Mouse (Mus musculus): ENCODE measurements around the gene Cutal. TPM values are rescaled to one million over a fixed set of nuclear protein-coding genes. Genes with fewer than 3 reads are reported as not detected.
A peak's percentile ranks its signal among the peaks of the same experiment; 100 is the strongest.

The Cutal gene
- total RNA-seq, 2 experiments from 2014 or later = 0.18 to 0.34 TPM

GRCm38 (mm10) chr2:34882757-34883156, 8.6 kb downstream of the Cutal start:
- no peak for DNase-seq (ENCODE audit: low spot score in 2 of 2)

GRCm38 (mm10) chr2:34883190-34883589, 9.0 kb downstream of the Cutal start:
- DNase-seq (ENCODE audit: low spot score in 2 of 2) = no peak

- DNase-seq (ENCODE audit: low spot score in 2 of 2) = no peak
Observed at GRCm38 (mm10) chr2:34884186-34884585, 10.0 kb downstream of the Cutal start.

GRCm38 (mm10) chr2:34893950-34894349, 19.8 kb downstream of the Cutal start:
- no peak for DNase-seq (ENCODE audit: low spot score in 2 of 2)

- DNase-seq (ENCODE audit: low spot score in 2 of 2) = no peak
Observed at GRCm38 (mm10) chr2:34895503-34896113, 21.4 kb downstream of the Cutal start.

GRCm38 (mm10) chr2:34896821-34897460, 22.7 kb downstream of the Cutal start:
- DNase-seq (ENCODE audit: low spot score in 2 of 2) = no peak

GRCm38 (mm10) chr2:34897820-34898219, 23.6 kb downstream of the Cutal start:
- peak in 1 of 2 experiments; percentile 38 for DNase-seq (ENCODE audit: low spot score in 2 of 2)

- DNase-seq (ENCODE audit: low spot score in 2 of 2) = no peak
Observed at GRCm38 (mm10) chr2:34899682-34900081, 25.5 kb downstream of the Cutal start.

GRCm38 (mm10) chr2:34900412-34900811, 26.2 kb downstream of the Cutal start:
- no peak for DNase-seq (ENCODE audit: low spot score in 2 of 2)

- no peak for DNase-seq (ENCODE audit: low spot score in 2 of 2)
Observed at GRCm38 (mm10) chr2:34901726-34902125, 27.5 kb downstream of the Cutal start.

- no peak for DNase-seq (ENCODE audit: low spot score in 2 of 2)
Observed at GRCm38 (mm10) chr2:34902731-34903130, 28.5 kb downstream of the Cutal start.

- no peak for DNase-seq (ENCODE audit: low spot score in 2 of 2)
Observed at GRCm38 (mm10) chr2:34903191-34903590, 29.0 kb downstream of the Cutal start.

- no peak for DNase-seq (ENCODE audit: low spot score in 2 of 2)
Observed at GRCm38 (mm10) chr2:34903652-34904405, 29.6 kb downstream of the Cutal start.

- DNase-seq (ENCODE audit: low spot score in 2 of 2) = peak; percentile 95 to 97
Observed at GRCm38 (mm10) chr2:34904849-34905542, 30.8 kb downstream of the Cutal start.

GRCm38 (mm10) chr2:34906426-34906825, 32.2 kb downstream of the Cutal start:
- no peak for DNase-seq (ENCODE audit: low spot score in 2 of 2)

GRCm38 (mm10) chr2:34906861-34907604, 32.8 kb downstream of the Cutal start:
- peak; percentile 45 to 76 for DNase-seq (ENCODE audit: low spot score in 2 of 2)

GRCm38 (mm10) chr2:34909719-34910118, 35.5 kb downstream of the Cutal start:
- no peak for DNase-seq (ENCODE audit: low spot score in 2 of 2)

- DNase-seq (ENCODE audit: low spot score in 2 of 2) = no peak
Observed at GRCm38 (mm10) chr2:34911871-34912270, 37.7 kb downstream of the Cutal start.

- DNase-seq (ENCODE audit: low spot score in 2 of 2) = no peak
Observed at GRCm38 (mm10) chr2:34912613-34913012, 38.4 kb downstream of the Cutal start.

- DNase-seq (ENCODE audit: low spot score in 2 of 2) = peak; percentile 52 to 66
Observed at GRCm38 (mm10) chr2:34913218-34914068, 39.2 kb downstream of the Cutal start, which contains the start of gene Phf19. Gene Phf19 (minus strand): TSS chr2:34914026.

Data from gastrocnemius, postnatal 4 days (tissue).